Mouse (Mus musculus) lung, postnatal 0 days (tissue): ENCODE measurements around the gene Rsph4a.

Experiments used
- CTCF ChIP-seq: IDR thresholded peaks from 2 replicates; pipeline ENCODE4 v1.5.1; 2016; ENCODE audit warnings: antibody characterized with exemption, mild to moderate bottlenecking
- EP300 ChIP-seq: IDR thresholded peaks from 2 replicates; pipeline ENCODE4 v1.6.1; 2016; ENCODE audit warnings: antibody characterized with exemption, mild to moderate bottlenecking, control low read depth

DNA sequence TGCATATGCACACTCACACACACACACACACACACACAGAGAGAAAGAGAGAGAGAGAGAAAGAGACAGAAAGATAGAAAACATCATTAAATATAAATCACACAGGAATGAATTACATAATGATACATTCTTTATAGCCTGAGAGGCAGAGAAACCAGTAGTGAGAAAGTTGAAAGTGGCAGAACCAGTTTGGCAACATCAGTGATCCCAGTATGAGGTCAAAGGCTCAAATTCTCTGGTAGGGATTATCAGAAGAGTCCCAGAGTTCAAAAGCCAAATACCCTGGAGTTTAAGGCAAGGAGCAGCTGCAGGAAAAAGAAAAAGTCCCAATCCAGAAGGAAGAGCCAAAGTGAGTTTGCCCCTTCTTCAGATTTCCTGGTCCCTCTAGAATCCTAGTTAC, 35.8 kb downstream of the Rsph4a start:
- TF ChIP-seq CTCF (no peak), EP300 (no peak)
